Mouse (Mus musculus) neutrophil, adult 5-6 weeks (primary cell): ENCODE data around the gene Cog5. TPM values are rescaled to one million over a fixed set of nuclear protein-coding genes. Genes with fewer than 3 reads are reported as not detected.

Experiments used
- ATAC-seq: fragments of 151-379, 151-347 bp; 2 replicates; pipeline ENCODE4 v1.8.0; 2017; ENCODE audit warnings: mild to moderate bottlenecking, moderate TSS enrichment; ENCODE audit not compliant: insufficient number of reproducible peaks, poor library complexity, low FRiP score, severe bottlenecking; ENCODE audit errors: extremely low read depth
- total RNA-seq: library from RNA; stranded (forward); fragments of 200-1000 nt; gene quantifications from 2 replicates; pipeline ENCODE4 v1.2.3, GENCODE M21; 2017

The Cog5 gene
- total RNA-seq, 1 experiment from 2014 or later: 63.9 TPM

- no peak for ATAC-seq
These were observed 258.9 kb downstream of the Cog5 start for GRCm38 (mm10) chr12:31913614-31914013.

GRCm38 (mm10) chr12:31916691-31917090 is 262.0 kb downstream of the Cog5 start:
- no peak for ATAC-seq

GRCm38 (mm10) chr12:31917245-31917644 is 262.6 kb downstream of the Cog5 start:
- 0 out of 2 replicates have a peak, but pooled peaks have one; percentile 25 for ATAC-seq

- no peak for ATAC-seq
These were observed 266.1 kb downstream of the Cog5 start for GRCm38 (mm10) chr12:31920464-31921405.

DNA sequence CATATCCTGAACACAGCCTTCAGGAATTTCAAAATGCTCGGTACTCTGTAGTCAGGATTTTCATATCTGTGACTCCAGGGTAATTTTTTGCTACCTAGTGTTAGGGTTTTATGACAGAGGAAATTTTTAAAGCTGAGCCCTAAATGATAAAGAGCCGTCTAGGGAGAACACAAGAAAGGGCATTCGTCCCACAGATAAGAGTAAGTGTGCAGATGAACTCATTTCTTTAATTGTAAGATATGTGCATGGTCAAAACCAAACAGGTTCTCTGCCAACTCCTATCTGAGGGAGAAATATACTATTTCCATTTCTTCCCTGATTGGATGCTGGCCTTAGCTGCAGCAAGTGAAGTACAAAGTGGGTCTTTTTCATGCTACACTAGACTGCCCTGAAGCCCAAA is 269.5 kb downstream of the Cog5 start:
- ATAC-seq: no peak

- no peak for ATAC-seq
These were observed 270.7 kb downstream of the Cog5 start for GRCm38 (mm10) chr12:31925343-31925742.

GRCm38 (mm10) chr12:31926661-31927061 is 272.0 kb downstream of the Cog5 start:
- peak; percentile 58; the same call in 1 of the 2 replicates for ATAC-seq

DNA sequence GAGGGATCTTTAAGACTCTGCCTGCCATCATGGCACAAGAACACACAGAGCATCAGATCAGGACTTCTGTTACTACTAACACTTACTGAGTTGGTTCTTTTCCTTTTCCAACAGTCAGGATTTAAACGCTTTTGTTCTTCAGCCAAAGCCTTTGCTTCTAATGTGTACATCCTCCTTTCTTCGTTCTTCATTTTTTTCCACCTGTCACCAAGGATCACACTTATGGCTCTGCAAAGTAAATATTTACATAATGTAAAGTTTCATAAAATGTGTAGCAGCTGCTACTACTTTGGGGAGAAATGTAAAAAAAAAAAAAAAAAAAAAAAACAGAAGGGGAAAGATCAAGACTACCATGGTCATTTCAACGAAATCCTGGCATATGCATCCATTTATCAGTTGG is 273.8 kb downstream of the Cog5 start:
- no peak for ATAC-seq

GRCm38 (mm10) chr12:31931818-31932217 is 277.1 kb downstream of the Cog5 start:
- ATAC-seq: no peak

- ATAC-seq: no peak
These were observed 282.1 kb downstream of the Cog5 start for GRCm38 (mm10) chr12:31936657-31937300.

DNA sequence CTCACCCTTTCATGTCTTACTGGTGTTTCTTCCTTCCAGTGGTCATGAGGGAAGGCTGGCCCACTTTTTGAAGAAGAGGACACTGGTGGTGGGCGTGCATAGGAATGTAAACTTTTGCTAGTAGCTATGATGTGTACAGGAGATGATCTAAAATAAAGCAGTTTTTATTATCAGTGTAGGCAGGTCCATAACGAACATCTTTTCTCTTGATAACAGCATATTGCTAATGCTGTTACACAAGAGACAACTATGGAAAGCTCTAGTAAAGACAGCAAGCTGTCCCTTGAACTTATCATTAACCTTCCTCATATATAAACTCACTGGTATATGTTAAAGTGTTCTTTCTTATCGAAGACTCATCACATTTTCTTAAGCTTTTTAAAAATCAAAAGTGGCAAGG is 282.9 kb downstream of the Cog5 start:
- ATAC-seq: no peak

DNA sequence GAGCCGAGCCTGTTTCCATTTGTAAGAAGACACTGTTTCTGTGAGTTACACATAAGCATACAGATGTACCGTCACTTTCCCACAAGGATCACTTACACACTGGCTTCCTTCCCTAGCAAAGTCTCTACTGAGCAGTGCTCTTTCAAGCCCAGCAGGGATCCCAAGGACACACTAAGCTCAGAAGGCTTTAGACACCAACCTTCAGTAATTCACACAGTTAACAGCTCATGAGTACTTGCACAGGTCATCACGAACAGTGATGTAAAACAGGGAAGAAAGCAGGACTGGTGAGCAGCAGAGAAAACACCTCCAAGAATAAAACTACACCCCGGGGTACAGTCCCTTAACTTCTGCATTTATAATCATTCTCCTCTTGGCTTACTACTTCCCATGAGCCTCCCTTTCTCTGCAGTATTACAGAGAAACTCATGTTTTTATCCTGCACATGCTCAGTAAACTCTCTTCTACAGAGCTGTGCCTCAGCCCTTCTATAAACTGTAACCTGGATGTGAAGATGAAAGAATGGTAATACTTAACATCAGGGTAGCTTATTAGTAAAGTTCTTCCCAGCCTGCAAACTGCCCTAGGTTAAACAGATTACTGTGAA is 283.8 kb downstream of the Cog5 start:
- no peak for ATAC-seq

- no peak for ATAC-seq
These were observed 284.4 kb downstream of the Cog5 start for GRCm38 (mm10) chr12:31939026-31939425.

GRCm38 (mm10) chr12:31943020-31943654 is 288.5 kb downstream of the Cog5 start:
- no peak for ATAC-seq

DNA sequence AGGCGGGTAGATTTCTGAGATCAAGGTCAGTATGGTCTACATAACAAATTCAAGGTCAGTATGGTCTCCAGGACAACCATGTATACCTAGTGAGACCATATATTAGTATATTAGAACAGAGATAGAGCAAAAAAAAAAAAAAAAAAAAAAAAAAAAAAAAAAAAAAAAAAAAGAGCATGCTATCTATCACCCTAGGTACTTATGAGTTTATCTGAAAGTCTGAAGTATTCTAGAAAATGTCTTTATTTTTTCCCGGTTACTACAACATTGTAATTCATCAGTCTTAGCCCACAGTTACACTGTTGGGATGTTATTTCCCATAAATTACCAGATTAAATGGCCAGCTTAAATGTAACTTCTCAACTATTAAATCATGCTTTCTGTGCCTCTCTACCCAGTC is 289.7 kb downstream of the Cog5 start:
- ATAC-seq: no peak

- no peak for ATAC-seq
These were observed 292.8 kb downstream of the Cog5 start for GRCm38 (mm10) chr12:31947476-31947875.

DNA sequence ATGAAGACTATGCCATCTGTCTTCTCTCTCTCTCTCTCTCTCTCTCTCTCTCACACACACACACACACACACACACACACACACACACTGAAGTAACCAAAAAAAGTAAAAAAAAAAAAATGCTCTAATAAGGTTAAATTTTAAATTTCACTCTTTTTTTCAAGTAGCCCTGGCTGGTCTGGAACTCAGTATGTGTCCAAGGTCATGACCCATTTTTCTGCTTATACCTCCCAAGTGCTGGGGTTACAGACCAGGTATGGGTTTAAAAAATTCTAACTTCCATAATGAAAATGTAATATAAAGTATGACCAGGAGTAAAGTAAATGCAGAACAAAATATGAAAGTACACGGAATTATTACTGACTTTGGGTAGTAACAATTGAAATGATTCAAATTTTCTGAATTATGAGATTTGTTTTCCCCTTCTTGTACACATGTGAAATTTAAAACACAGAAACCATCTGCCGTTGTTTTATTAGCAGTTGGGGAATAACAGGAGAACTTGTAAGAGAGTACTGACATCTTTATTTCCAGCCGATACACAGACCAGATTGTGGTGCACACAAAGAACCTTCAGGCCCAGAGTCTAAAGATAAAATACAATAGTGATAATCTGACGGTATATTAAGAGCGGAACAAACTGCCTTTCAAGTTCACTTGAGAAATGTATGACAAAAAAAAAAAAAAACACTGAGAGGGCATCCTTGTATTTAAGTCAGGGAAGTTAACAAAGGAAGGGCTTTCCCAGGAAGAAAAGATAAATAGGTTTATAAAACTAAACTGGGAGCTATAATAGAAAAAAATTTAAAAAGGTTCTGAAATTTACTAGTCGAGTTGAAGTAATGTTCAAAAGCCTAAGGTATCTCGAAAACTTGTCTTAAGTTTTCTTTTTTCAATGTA is 293.7 kb downstream of the Cog5 start:
- no peak for ATAC-seq

DNA sequence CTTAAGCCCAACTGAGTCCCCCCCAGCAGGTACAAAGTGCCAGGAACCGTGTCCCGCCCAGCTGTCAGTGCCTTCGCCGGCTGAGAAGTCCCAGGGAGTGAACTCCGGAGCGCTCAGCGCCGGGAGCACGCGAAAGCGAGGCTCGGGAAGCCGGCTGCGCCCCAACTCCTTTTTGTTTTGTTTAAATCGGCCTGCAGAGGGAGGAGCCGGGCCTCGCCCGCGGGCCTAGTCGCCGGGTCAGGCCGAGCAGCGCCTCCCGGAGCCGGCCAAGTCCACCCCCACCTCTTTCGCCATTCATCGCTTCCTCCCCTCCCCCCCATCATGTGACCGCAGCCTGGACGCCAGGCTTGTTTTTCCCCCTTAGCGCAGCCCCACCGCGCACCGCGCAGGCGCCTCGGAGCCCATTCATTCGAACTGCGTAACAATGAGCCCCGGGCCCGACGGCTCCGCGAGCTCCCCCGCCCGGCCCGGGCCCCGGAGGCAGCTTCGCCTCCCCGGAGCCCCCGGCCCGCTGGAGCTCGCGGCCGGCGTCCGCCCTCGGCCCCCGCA is 294.6 kb downstream of the Cog5 start:
- ATAC-seq: peak; percentile 31
